Mouse (Mus musculus): ENCODE measurements around the gene Tfap4. TPM values are rescaled to one million over a fixed set of nuclear protein-coding genes. Genes with fewer than 3 reads are reported as not detected.
"Not testable (repeated sequence)": the region's sequence is repeated elsewhere in the genome, so short reads cannot be mapped to it uniquely, and the experiment has no call there.

Tfap4 gene
- polyA plus RNA-seq, 1 experiment from 2014 or later: 13.2 TPM

DNA sequence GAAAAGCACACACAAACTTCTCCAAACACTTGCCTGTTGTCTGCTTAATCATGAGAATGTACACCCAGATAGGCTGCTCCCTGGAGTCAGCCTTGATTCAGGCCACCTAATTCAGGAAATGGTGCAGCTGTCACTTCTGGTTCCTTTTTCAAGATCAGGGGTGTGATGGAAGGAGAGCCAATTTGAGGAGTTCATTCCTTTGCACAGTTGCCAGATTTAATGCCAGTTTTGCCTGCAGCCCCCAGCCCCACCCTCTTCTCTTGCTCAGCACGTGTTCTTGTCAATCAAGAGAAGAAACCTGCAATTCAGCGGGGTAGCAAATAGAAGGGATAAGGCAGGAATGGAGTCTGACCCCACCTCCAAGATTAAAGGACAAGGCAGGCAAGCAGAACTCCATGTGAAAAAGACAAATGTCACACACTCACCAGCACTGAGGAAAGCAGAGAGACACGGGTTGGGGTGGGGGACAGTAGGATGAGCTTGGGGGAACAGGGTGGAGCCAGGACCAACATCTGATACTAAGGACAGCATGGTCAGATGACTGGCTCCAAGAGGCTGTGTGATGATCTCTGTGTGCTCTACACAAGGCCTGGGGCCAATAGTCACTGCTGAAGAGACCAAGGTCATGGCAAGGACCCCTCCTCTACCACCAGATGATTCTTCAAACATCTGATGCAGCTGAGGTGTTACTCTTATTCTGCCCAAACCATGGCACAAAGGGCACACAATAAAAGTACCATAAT, 21.9 kb downstream of the Tfap4 start:
- Histone ChIP-seq H3K4me2 (ENCODE audit: low read length) (no peak overlapping the region), H3K27me3 (replicated peaks; ENCODE audit: control insufficient read depth, insufficient read depth, low read length) (no peaks in the 10 kb centered on the region), H3K9ac (replicated peaks; ENCODE audit: low read depth, low read length) (no peak overlapping the region), H3K36me3 (ENCODE audit: control insufficient read depth, insufficient read depth) (no peaks in the 10 kb centered on the region), H3K27ac (ENCODE audit: low read length) (no peak overlapping the region), H3K4me1 (replicated peaks; ENCODE audit: control insufficient read depth, insufficient read depth, low read length) (peaks cover 26% of the 10 kb centered on the region), H3K4me3 (replicated peaks; ENCODE audit: low read length) (no peak overlapping the region), H3K9me3 (ENCODE audit: control insufficient read depth, low read length) (no peaks in the 10 kb centered on the region)
- no peak for ATAC-seq
- WGBS: 49% methylated on average over 3 of the region's 3 CpGs

DNA sequence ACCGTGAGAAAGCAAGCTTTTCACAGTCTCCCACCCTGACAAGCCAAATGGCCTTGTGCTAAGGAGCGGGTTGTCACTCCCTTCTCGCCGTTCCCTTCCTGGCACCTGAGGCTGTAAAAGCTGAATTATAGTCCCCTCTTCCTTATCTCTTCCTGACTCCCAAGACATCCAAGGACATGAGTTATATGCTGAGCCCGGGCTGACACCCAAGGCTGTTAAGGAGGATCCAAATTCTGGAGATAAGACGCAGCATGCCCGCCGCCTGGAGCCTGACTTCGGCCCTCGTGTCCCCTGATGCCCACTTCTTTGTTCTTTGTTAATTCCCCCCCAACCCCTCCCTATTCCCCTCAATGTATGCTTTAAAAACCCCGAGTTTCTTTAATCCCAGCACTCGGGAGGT, 32.3 kb downstream of the Tfap4 start:
- H3K27me3 ChIP-seq (replicated peaks; ENCODE audit: control insufficient read depth, insufficient read depth, low read length); H3K27ac ChIP-seq (ENCODE audit: low read length); H3K9ac ChIP-seq (replicated peaks; ENCODE audit: low read depth, low read length); H3K36me3 ChIP-seq (ENCODE audit: control insufficient read depth, insufficient read depth); H3K4me1 ChIP-seq (replicated peaks; ENCODE audit: control insufficient read depth, insufficient read depth, low read length); H3K4me3 ChIP-seq (replicated peaks; ENCODE audit: low read length); H3K9me3 ChIP-seq (ENCODE audit: control insufficient read depth, low read length); ATAC-seq; H3K4me2 ChIP-seq (ENCODE audit: low read length): not testable (repeated sequence)
- 93% methylated on average over 12 of the region's 12 CpGs for WGBS

DNA sequence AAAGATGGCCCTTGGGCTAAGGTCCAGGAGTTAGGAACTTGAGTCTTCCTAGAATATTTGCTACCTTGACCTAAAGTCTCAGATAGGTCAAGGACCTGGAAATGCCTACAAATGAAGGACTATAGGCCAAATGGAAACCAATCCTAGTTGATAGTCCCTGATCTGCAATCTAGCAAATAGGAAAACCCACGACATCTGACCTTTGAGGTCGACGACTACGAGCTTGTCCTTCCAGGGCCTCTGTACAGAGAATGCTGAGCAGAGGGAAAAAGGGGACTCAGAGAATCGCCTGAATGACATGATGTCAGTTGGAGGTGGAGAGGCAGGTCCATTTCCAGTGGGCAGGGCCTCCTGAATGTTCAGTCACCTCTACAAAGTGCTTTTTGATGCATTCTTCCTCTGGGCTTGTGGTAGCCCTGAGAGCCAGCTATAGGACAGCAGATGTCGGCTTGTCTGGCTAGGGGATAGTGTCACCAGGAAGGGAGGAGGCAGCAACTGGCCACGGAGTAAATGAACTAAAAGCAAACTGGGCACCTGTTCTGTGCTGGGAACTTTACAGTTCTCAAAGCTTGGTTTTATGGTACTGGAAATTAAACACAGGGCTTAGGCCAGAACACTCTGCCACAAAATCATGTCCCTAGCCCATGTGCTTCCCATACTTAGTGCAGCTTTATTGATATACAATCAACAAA, 36.2 kb downstream of the Tfap4 start:
- no peak overlapping the region for H3K4me2 ChIP-seq (ENCODE audit: low read length)
- WGBS: 84% methylated on average over 7 of the region's 7 CpGs
- no peak for ATAC-seq

DNA sequence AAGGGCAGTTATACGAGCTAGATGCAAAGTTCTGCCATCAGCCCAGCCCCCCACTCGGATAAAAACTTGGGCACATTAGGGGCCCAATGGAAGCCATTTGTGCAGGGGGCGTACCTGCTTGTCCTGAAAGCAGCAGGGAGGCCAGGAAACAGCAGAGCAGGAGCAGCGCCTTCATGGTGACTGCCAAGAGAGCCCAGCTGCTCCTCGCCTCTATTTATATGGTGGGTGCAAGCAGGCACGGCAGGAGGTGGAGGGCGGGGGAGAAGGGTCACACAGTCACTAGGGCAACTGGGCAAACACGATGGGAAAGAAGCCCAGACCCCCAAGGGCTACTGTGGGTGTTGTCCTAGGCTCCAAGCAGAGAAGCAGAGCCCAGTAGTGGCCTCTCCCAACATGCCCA, 36.8 kb downstream of the Tfap4 start:
- H3K36me3 ChIP-seq (ENCODE audit: control insufficient read depth, insufficient read depth): no peaks in the 10 kb centered on the region
- ATAC-seq: no peak

More for the DNA sequence above, 36.2 kb downstream of the Tfap4 start:
- no peak overlapping the region for H3K27ac ChIP-seq (ENCODE audit: low read length)
- H3K9ac ChIP-seq (replicated peaks; ENCODE audit: low read depth, low read length): no peak overlapping the region
- no peaks in the 10 kb centered on the region for H3K27me3 ChIP-seq (replicated peaks; ENCODE audit: control insufficient read depth, insufficient read depth, low read length)
- peaks cover 3% of the 10 kb centered on the region; the same call in 1 of the 2 replicates for H3K4me1 ChIP-seq (replicated peaks; ENCODE audit: control insufficient read depth, insufficient read depth, low read length)
- no peaks in the 10 kb centered on the region for H3K9me3 ChIP-seq (ENCODE audit: control insufficient read depth, low read length)
- no peak overlapping the region for H3K4me3 ChIP-seq (replicated peaks; ENCODE audit: low read length)
- no peaks in the 10 kb centered on the region for H3K36me3 ChIP-seq (ENCODE audit: control insufficient read depth, insufficient read depth)

DNA sequence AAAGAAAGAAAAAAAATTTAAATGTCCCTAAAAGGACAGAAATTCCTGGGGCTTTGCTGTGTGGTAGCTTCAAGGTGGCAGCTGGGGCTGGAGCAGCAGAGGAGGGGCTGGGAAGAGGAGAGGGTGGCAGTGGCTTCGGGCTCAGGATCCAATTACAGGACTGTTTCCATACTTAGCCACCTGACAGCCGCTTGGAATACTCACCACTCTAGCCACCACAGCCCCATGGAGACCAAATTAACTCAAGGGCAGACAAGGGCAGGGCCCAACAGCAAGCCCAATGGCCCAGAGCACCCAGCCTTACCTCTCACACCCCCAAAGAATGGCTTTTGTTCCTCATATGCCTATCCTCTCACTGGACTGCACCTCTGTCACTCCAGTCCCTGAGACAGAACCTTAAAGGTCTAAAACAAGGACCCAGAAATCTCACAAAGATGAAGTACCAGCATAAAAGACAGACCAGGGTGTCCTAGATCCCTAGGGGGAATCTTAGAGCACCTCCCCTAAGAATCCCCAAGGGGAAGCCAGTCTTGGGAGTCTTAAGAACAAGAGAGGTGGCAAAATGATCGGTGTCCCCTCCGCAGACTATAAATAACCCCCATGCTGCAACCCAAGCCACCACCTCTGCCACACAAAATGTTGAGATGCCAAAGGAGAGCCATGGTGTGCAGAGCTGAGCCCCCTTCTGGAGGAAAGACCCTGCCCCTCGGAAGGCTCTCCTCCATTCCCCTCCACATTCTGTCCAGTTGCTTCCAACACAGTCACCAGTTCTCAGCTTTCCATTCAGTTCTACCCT, 37.7 kb downstream of the Tfap4 start:
- no peak for ATAC-seq
- Histone ChIP-seq H3K36me3 (ENCODE audit: control insufficient read depth, insufficient read depth) (no peaks in the 10 kb centered on the region), H3K9ac (replicated peaks; ENCODE audit: low read depth, low read length) (no peak overlapping the region), H3K4me1 (replicated peaks; ENCODE audit: control insufficient read depth, insufficient read depth, low read length) (peaks cover 3% of the 10 kb centered on the region; the same call in 1 of the 2 replicates), H3K9me3 (ENCODE audit: control insufficient read depth, low read length) (no peaks in the 10 kb centered on the region), H3K4me2 (ENCODE audit: low read length) (no peak overlapping the region), H3K27ac (ENCODE audit: low read length) (no peak overlapping the region), H3K27me3 (replicated peaks; ENCODE audit: control insufficient read depth, insufficient read depth, low read length) (no peaks in the 10 kb centered on the region), H3K4me3 (replicated peaks; ENCODE audit: low read length) (no peak overlapping the region)
- 65% methylated on average over 5 of the region's 5 CpGs for WGBS

More for the DNA sequence above, 36.8 kb downstream of the Tfap4 start:
- Histone ChIP-seq H3K27ac (ENCODE audit: low read length) (no peak overlapping the region), H3K4me3 (replicated peaks; ENCODE audit: low read length) (no peak overlapping the region), H3K9ac (replicated peaks; ENCODE audit: low read depth, low read length) (no peak overlapping the region), H3K9me3 (ENCODE audit: control insufficient read depth, low read length) (no peaks in the 10 kb centered on the region), H3K4me1 (replicated peaks; ENCODE audit: control insufficient read depth, insufficient read depth, low read length) (peaks cover 3% of the 10 kb centered on the region; the same call in 1 of the 2 replicates), H3K27me3 (replicated peaks; ENCODE audit: control insufficient read depth, insufficient read depth, low read length) (no peaks in the 10 kb centered on the region), H3K4me2 (ENCODE audit: low read length) (no peak overlapping the region)
- 50% methylated on average over 8 of the region's 8 CpGs for whole genome bisulfite sequencing

DNA sequence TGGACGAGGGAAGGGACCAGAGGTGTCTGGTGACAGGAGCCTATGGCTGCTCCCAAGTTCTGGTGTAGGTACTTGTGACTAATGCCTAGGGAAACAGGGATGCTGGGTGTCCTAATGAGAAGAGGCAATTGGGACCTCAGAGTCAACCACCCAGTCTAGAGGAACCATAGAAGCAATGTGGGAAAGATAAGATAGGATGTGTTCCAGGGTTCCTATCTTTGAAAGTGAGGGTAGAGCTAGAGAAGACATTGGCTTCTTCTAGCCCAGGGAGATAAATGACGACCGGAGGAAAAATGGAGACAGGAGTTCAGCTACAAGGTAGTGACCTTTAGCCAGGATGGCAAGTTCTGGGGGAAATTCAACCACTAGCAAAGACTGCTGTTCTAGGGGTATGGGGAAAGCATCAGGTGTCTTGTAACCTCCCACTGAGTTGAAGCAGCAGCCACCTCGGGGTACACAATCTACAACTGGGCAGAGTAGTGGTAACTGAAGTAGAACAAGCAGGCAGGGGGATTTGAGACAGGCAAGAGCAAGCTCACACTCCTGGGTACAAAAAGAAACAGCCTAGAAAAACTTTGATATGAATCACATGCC, 38.5 kb downstream of the Tfap4 start:
- H3K36me3 ChIP-seq (ENCODE audit: control insufficient read depth, insufficient read depth): no peaks in the 10 kb centered on the region
- H3K4me2 ChIP-seq (ENCODE audit: low read length): no peak overlapping the region
- 86% methylated on average over 4 of the region's 4 CpGs for WGBS
- H3K9me3 ChIP-seq (ENCODE audit: control insufficient read depth, low read length): no peaks in the 10 kb centered on the region
- no peak overlapping the region for H3K9ac ChIP-seq (replicated peaks; ENCODE audit: low read depth, low read length)
- H3K27ac ChIP-seq (ENCODE audit: low read length): no peak overlapping the region
- no peaks in the 10 kb centered on the region for H3K27me3 ChIP-seq (replicated peaks; ENCODE audit: control insufficient read depth, insufficient read depth, low read length)
- ATAC-seq: no peak
- H3K4me3 ChIP-seq (replicated peaks; ENCODE audit: low read length): no peak overlapping the region
- H3K4me1 ChIP-seq (replicated peaks; ENCODE audit: control insufficient read depth, insufficient read depth, low read length): peaks cover 3% of the 10 kb centered on the region; the same call in 1 of the 2 replicates

DNA sequence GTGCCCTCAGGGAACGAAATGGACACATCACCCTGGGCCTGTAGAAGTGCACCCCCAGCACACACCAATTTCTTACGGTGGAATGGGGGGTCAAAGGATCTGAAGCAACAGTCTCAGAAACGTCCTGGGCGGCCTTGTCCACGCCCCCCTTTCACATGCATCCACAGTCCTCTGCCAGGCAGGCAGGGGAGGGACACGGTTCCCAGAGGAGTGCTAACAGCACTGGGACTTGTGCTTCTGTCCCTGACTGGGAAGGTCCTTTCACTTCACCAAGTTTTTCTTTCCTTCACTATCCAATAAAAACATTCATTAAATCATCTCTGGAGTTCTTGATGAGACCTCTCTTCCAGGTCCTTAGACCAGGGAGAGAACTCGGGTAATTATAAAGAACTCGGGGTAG, 39.0 kb downstream of the Tfap4 start:
- H3K36me3 ChIP-seq (ENCODE audit: control insufficient read depth, insufficient read depth): no peaks in the 10 kb centered on the region
- no peak overlapping the region for H3K27ac ChIP-seq (ENCODE audit: low read length)
- no peak for ATAC-seq
- no peaks in the 10 kb centered on the region for H3K9me3 ChIP-seq (ENCODE audit: control insufficient read depth, low read length)
- H3K27me3 ChIP-seq (replicated peaks; ENCODE audit: control insufficient read depth, insufficient read depth, low read length): no peaks in the 10 kb centered on the region
- H3K9ac ChIP-seq (replicated peaks; ENCODE audit: low read depth, low read length): no peak overlapping the region
- no peak overlapping the region for H3K4me2 ChIP-seq (ENCODE audit: low read length)
- H3K4me3 ChIP-seq (replicated peaks; ENCODE audit: low read length): no peak overlapping the region
- peaks cover 3% of the 10 kb centered on the region; the same call in 1 of the 2 replicates for H3K4me1 ChIP-seq (replicated peaks; ENCODE audit: control insufficient read depth, insufficient read depth, low read length)
- WGBS: 77% methylated on average over 8 of the region's 8 CpGs

DNA sequence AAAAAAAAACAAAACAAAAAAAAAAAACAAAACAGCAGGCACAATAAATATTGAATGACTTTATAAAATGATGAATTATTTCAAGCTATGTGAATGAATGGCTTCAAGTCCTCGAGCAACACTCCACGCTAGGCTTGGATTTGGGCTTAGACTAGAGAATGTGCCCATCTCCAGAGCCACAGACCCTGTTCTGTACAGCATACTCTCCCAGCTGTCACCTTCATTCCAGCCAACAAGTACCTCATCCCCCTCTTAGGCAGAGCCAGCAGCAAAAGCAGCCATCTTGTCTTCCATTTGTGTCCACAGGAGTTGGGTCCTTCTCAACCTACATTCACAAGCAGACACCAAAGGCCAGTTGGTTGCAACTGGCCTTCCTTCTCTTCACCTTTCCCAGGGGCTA, 39.8 kb downstream of the Tfap4 start:
- Histone ChIP-seq H3K4me3 (replicated peaks; ENCODE audit: low read length) (no peak overlapping the region), H3K27ac (ENCODE audit: low read length) (no peak overlapping the region), H3K4me1 (replicated peaks; ENCODE audit: control insufficient read depth, insufficient read depth, low read length) (peaks cover 3% of the 10 kb centered on the region; the same call in 1 of the 2 replicates), H3K4me2 (ENCODE audit: low read length) (no peak overlapping the region), H3K36me3 (ENCODE audit: control insufficient read depth, insufficient read depth) (no peaks in the 10 kb centered on the region), H3K27me3 (replicated peaks; ENCODE audit: control insufficient read depth, insufficient read depth, low read length) (no peaks in the 10 kb centered on the region), H3K9ac (replicated peaks; ENCODE audit: low read depth, low read length) (no peak overlapping the region), H3K9me3 (ENCODE audit: control insufficient read depth, low read length) (no peaks in the 10 kb centered on the region)
- ATAC-seq: no peak
- 95% methylated on average over 2 of the region's 2 CpGs for WGBS

DNA sequence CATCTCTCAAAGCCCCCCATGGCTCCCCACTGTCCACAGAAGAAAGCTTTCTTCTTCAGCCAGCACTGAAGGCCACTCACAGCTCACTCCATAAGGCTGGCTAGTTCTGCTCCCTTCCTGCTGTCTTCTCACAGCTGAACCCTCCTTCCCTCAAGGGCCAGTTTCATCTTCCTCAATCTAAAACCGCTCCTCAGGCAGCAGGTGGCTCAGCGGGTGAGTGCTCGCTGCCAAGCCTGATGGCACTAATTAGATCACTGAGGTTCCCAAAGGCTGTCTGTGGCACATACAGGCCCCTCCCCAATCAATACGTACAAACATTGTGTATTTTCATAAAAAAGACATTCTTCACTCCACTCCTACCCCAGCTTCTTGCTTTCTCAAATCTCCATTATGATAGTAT, 40.5 kb downstream of the Tfap4 start:
- Histone ChIP-seq H3K4me2 (ENCODE audit: low read length) (no peak overlapping the region), H3K9ac (replicated peaks; ENCODE audit: low read depth, low read length) (no peak overlapping the region), H3K9me3 (ENCODE audit: control insufficient read depth, low read length) (no peaks in the 10 kb centered on the region), H3K27ac (ENCODE audit: low read length) (no peak overlapping the region), H3K27me3 (replicated peaks; ENCODE audit: control insufficient read depth, insufficient read depth, low read length) (no peaks in the 10 kb centered on the region), H3K36me3 (ENCODE audit: control insufficient read depth, insufficient read depth) (no peaks in the 10 kb centered on the region), H3K4me3 (replicated peaks; ENCODE audit: low read length) (no peak overlapping the region), H3K4me1 (replicated peaks; ENCODE audit: control insufficient read depth, insufficient read depth, low read length) (peaks cover 3% of the 10 kb centered on the region; the same call in 1 of the 2 replicates)
- no peak for ATAC-seq
- 44% methylated on average over 4 of the region's 4 CpGs for WGBS
